Mouse (Mus musculus): ENCODE measurements around the gene Ulk4.

Ulk4 gene

GRCm38 (mm10) chr9:121192601-121193370, 84.2 kb downstream of the Ulk4 start:
- no peak for DNase-seq (ENCODE audit: low spot score)

DNA sequence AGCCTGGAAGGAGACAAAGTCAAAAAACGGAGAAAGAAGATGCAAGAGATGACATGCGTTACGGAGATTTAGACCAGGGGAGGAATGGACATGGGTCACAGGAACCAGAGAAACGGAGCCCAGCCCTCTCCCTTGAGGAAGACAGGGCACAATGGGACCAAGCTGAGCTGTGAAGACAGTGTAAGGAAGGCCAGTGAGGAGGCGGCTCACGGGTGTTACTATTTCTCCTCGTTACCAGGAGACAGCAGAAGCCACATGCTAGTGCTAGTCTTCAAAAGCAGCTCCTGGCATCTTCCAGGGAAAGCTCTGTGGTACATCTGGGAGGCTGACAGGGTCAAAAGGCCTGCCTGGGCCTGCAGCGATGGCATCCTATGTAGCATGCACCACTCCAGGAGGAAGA, 89.2 kb downstream of the Ulk4 start:
- DNase-seq (ENCODE audit: low spot score): no peak

GRCm38 (mm10) chr9:121185796-121186195, 91.2 kb downstream of the Ulk4 start:
- no peak for DNase-seq (ENCODE audit: low spot score)

DNA sequence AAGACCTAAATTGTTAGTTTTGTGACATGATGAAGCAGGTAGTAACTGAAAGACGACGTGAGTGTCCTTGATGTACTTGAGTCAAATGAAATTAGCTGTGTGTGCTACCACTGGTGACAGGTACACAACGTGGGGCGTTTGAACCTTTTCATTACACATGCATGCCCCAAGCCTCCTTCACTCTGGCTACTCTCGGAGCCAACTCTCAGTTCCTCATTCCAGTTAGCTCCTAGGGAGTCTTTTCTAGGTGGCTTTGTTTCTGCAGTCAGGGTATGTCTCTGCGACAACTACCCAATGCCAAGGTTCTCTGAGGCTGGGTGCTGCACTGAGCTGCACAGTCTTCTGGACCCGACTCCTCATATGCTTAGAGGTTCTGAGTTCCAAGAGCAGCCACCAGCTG, 100.6 kb downstream of the Ulk4 start:
- DNase-seq (ENCODE audit: low spot score): no peak

- DNase-seq (ENCODE audit: low spot score): no peak
These were observed 101.8 kb downstream of the Ulk4 start for GRCm38 (mm10) chr9:121175201-121175600.

- no peak for DNase-seq (ENCODE audit: low spot score)
These were observed 104.9 kb downstream of the Ulk4 start for GRCm38 (mm10) chr9:121172123-121172522.

DNA sequence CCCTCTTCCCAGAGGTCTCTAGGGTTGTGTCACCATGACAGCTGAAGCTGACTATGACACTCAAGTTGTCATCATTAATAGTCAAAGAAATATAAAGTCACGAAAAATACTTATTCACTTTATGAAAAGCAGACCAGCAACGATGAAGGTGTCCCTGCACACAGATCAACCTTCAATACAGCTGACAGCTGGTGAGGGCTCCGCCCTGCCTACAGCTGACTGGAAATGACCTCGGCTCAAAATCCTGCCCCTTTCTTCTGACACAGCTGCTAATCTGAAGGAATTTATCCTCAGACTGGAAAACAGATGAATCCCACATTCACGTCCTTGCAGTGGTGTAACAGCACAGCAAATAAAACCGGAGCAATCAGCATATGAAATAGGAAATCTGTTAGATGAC, 105.4 kb downstream of the Ulk4 start:
- DNase-seq (ENCODE audit: low spot score): no peak

DNA sequence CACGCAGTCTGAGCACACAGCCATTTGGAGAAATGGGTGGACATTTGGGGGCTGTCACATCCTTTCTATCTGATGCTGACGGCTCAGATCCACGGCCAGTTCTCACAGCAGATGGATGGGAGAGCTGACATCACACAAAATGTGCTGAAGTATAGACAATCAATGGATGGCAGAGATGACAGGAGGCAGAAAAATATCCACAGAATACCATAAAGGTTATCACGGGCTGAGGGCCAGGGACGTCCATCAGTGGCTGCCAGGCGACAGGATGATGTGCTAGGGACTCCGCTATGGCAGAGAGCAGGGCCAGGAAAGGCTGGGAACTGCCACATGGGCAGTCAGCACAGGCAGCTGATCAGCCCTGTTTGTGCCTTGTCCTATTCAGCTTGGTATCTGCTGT, 112.4 kb downstream of the Ulk4 start:
- no peak for DNase-seq (ENCODE audit: low spot score)

DNA sequence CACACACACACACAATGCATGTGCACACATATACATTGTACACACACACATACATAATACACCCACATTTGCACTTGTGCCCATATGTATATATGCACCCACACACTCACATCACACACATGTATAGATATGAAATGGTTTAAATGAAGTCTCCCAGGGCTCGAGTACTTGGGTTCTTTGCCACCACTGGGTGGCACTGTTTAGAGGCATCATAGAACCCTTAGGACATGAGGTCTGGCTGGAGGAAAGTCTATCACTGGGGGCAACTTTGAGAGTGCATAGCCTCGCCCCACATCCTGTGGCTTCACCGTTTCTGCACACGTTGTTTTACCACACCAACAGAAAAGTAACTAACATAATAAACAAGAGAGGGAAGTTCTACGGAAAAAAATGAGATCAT, 114.2 kb downstream of the Ulk4 start:
- DNase-seq (ENCODE audit: low spot score): no peak

- no peak for DNase-seq (ENCODE audit: low spot score)
These were observed 115.0 kb downstream of the Ulk4 start for GRCm38 (mm10) chr9:121161818-121162565.

DNA sequence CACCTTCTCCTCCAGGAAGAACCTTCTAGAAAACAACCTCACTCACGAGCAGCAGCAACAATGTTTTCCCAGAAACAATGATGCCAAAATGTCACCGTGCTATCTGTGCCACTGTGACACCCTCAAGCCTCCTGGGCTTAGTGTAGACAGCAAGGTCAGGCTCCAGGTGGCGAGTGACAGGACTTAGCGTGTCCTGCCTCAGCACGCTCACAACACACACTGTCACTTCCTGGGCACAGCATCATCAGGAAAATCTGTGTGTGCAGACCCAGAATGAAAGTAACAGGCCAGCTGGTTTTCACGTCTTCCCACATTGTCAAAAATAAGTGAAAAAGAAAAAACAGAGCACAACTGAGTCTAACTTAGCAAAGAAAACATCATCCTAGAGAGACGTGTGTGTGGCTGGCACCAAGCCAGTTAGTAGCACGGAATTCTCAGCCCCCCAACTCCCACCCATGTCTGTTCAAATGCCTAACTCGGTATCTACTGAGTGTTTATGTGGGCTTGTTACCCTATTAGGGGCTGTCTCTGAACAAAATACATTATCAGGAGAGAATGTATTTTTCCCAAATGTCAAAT, 120.7 kb downstream of the Ulk4 start:
- no peak for DNase-seq (ENCODE audit: low spot score)

GRCm38 (mm10) chr9:121153276-121153675, 123.7 kb downstream of the Ulk4 start:
- DNase-seq (ENCODE audit: low spot score): no peak

- DNase-seq (ENCODE audit: low spot score): no peak
These were observed 128.4 kb downstream of the Ulk4 start for GRCm38 (mm10) chr9:121148602-121149001.

DNA sequence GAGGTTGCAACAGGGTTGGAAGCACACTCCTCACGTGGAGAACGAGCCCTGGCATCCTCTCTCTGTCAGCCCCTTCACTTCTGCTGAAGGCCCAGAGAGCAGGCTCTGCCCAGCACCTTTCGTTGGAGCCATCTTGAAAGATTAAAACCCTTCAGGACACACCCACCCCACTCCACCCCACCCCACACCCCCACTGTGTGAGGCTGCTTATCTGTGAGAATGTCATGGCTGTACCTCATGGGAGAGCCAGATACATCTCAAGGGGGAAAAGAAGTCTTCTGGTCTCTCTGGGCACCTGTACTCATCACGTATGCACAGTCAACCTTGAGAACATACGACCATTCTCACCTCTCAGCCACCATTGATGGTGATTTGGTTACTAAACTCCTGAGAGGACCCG, 133.8 kb downstream of the Ulk4 start:
- no peak for DNase-seq (ENCODE audit: low spot score)

DNA sequence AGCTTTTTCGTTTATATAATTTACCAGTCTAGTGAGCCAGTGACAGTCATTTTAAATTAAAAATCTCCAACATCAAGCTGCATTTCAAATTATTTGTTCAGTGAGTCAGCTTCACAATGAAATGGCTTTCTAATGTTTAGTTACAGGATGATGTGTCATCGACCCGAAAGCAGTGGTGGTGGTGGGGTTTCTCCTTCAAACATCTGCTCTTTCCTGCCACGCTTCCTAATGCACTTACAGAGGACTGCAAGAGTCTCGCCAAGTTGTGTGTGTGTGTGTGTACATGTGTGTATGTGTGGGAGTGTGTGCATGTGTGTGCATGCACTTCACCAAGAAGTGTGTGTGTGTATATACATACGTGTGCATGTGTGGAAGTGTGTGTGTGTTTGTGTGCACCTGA, 144.4 kb downstream of the Ulk4 start:
- no peak for DNase-seq (ENCODE audit: low spot score)

DNA sequence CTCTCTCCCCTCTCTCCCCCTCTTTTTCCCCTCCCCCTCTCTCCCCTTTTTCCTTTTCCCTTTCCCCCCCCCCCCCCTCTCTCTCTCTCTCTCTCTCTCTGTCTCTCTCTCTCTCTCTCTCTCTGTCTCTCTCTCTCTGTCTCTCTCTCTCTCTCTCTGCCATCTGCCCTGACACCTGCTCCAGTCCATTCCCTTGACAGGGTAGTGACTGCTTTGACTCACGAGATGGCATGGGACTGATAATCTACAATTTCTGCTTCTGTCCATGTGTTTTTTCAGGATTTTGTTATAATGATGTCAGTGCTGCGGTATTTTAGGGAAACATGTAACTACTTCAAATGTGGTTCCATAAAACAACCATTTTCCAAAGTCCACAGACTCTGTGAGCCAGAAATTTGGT, 147.5 kb downstream of the Ulk4 start:
- DNase-seq (ENCODE audit: low spot score): no peak

- no peak for DNase-seq (ENCODE audit: low spot score)
These were observed 148.1 kb downstream of the Ulk4 start for GRCm38 (mm10) chr9:121128934-121129333.

DNA sequence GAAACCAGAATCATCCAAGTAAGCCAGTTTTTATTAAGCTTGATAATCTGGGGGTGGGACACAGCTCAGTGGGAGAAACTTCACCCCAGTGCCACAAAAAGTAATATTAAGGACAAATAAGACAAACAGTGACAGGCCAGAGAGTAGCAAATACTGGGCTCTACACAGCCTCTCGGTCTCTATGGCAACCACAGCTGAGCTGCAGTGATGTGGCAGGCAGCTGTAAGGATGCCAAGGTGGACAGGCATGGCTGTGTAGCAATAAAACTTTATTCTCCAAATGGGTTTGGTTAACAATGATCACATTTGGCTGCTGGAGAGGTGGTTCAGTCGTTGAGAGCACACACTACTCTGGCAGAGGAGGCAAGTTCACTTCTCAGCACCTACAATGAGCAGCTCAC, 150.0 kb downstream of the Ulk4 start:
- no peak for DNase-seq (ENCODE audit: low spot score)

DNA sequence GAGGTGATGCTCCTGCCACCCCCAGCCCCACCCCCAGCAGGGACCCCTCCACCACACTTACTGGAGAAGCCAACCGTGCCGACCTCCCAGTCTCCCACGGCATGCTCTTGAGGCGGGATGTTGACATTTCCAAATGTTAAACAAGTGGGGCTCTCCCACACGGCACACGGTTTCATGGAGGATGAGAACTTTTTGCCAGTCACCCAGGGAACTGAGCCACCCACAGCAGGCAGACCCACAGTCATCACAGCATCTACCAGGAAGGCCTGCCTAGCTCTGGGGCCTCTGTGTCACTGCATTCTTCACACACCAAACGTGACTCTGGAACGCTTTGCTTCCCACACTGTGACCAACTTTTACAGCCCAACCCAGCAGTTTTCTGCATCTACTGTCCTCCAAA, 152.3 kb downstream of the Ulk4 start:
- no peak for DNase-seq (ENCODE audit: low spot score)

DNA sequence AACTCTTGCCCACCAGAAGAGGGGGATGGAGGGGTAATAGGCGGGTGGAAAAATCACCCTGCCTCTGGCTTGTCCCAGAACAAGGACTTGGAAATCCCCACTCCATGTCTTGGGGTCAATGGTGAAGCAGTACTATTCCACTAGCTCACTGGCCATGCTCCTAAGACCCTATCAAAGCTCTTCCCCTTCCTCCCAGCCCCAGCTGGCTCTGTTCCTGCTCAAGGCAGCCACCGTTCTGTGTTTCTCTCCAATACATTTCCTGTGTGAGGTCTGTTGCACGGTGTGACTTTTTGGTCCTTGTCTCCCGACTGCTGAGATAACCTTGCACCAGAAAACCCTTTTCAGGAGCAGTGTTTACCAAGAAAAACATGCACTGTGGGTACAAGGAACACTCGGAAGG, 155.0 kb downstream of the Ulk4 start:
- DNase-seq (ENCODE audit: low spot score): no peak

DNA sequence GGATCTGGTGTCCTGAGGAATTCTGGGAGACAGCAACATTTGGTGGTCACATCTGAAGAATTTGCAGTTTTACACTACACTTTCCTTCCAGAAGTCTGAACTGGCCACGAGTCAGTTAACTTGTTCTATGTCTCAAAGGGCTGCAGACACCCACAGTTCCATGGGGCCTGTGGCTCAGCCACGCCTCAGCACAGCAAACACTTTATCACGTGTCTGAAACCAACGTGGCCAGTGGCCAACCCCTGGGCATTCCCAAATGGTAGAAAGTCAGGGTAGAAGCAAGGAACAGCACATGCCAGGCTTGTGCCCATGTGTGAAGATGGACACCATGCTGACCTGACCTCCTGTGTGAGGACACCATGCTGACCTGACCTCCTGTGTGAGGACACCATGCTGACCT, 159.1 kb downstream of the Ulk4 start:
- no peak for DNase-seq (ENCODE audit: low spot score)

DNA sequence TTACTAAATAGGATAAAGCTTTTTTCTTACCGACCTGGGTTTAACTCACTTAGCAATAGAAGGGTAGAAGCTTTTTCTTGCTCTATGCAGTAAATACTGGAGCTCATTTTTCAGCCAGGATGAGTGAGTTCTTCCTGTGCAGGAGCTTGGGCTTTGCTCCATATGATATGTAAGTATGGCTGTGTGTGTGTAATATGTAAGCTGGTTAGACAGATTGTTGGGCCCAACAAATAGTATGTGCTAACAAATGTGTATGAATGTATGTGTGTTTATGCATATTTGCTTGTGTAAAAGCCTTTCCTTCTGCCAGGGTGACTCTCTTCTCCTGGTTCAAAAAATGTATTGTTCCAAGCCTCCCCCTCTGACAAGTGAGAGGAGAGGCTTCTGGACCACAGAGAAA, 164.9 kb downstream of the Ulk4 start:
- no peak for DNase-seq (ENCODE audit: low spot score)

- DNase-seq (ENCODE audit: low spot score): peak; percentile 67
These were observed 168.9 kb downstream of the Ulk4 start for GRCm38 (mm10) chr9:121108110-121108509.
